Mouse (Mus musculus) small intestine, adult 2 months (tissue): ENCODE results near the gene Tecpr2. TPM values are rescaled to one million over a fixed set of nuclear protein-coding genes. Genes with fewer than 3 reads are reported as not detected.

Source experiments
- H3K27ac ChIP-seq: fragments of 200-500 bp; 2 replicates; pipeline ENCODE4 v1.5.1; 2012; ENCODE audit warnings: low read depth, low read length, control low read depth, inconsistent platforms; ENCODE audit not compliant: insufficient read depth
- H3K27me3 ChIP-seq: fragments of 200-500 bp; 2 replicates; pipeline ENCODE4 v1.6.1; 2012; ENCODE audit warnings: mild to moderate bottlenecking, moderate library complexity, low read length, inconsistent platforms; ENCODE audit not compliant: control insufficient read depth, insufficient read depth
- H3K36me3 ChIP-seq: fragments of 200-500 bp; 2 replicates; pipeline ENCODE4 v1.6.1; 2012; ENCODE audit warnings: mild to moderate bottlenecking, low read length, control low read depth, inconsistent platforms; ENCODE audit not compliant: control insufficient read depth, insufficient read depth
- H3K4me1 ChIP-seq: fragments of 200-500 bp; 2 replicates; pipeline ENCODE4 v1.6.1; 2012; ENCODE audit warnings: low read length, inconsistent platforms, mixed read lengths; ENCODE audit not compliant: control insufficient read depth, insufficient read depth, insufficient read length
- H3K4me3 ChIP-seq: fragments of 200-500 bp; 2 replicates; pipeline ENCODE4 v1.5.1; 2012; ENCODE audit warnings: low read depth, mild to moderate bottlenecking, control low read depth, inconsistent platforms, low read length, moderate library complexity
- CTCF ChIP-seq: fragments of 200-500 bp; IDR thresholded peaks from 2 replicates; pipeline ENCODE4 v1.5.1; 2012; ENCODE audit warnings: low read depth, mild to moderate bottlenecking, control low read depth, inconsistent platforms, low read length, moderate library complexity, mixed read lengths; ENCODE audit not compliant: insufficient replicate concordance, insufficient read length; ENCODE audit errors: extremely low read depth
- POLR2A ChIP-seq: fragments of 200-500 bp; IDR thresholded peaks from 2 replicates; pipeline ENCODE4 v1.6.1; 2012; ENCODE audit warnings: low read depth, mild to moderate bottlenecking, control low read depth, inconsistent platforms, low read length, moderate library complexity
- WGBS: fragments of 180-500 bp; shearing (Covaris S2); methylation state at CpG from one replicate; pipeline ENCODE4 v1.1.7; 2018; 5-methylcytosine and 5-hydroxymethylcytosine counted together
- polyA plus RNA-seq: library from polyadenylated mRNA; depleted of rRNA; stranded (reverse); fragments of >200 nt; gene quantifications from 2 replicates; pipeline ENCODE4 v1.2.3, GENCODE M21; 2012

Tecpr2 gene
- polyA plus RNA-seq, 1 experiment = 2.2 TPM

DNA sequence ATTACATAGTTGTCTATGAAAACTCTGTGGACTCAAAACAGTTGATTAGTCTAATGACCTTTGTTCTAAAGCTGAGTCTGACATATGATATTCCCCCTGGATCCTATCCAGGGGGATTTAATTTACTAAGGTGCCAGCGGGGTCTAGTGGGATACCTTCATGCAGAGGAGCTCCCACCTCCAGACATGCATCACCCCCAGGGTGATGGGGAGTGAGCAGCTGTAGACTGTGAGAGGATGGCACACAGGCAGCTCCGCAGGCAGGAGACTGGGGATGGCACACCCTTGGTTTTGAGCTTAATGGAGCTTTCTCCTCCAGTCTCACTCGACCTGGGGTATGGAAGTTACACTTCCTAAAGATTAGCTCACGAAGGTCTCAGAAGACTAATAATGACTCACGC, 32.5 kb downstream of the Tecpr2 start:
- Histone ChIP-seq H3K4me1 (peaks cover 3% of the 10 kb centered on the region; the same call in 1 of the 2 replicates), H3K36me3 (peaks cover 8% of the 10 kb centered on the region; the same call in 1 of the 2 replicates), H3K27me3 (no peaks in the 10 kb centered on the region), H3K4me3 (no peak overlapping the region), H3K27ac (no peak overlapping the region)
- TF ChIP-seq CTCF = no peak
- 87% methylated on average over 5 of the region's 5 CpGs for WGBS

- TF ChIP-seq CTCF (no peak), POLR2A (no peak)
- Histone ChIP-seq H3K36me3 (peaks cover 20% of the 10 kb centered on the region), H3K27me3 (no peaks in the 10 kb centered on the region), H3K4me1 (no peaks in the 10 kb centered on the region), H3K27ac (peak overlapping the region; percentile 39), H3K4me3 (no peak overlapping the region)
- 80% methylated on average over 5 of the region's 5 CpGs for WGBS
Measured at GRCm38 (mm10) chr12:110932820-110933219, 43.8 kb downstream of the Tecpr2 start.

DNA sequence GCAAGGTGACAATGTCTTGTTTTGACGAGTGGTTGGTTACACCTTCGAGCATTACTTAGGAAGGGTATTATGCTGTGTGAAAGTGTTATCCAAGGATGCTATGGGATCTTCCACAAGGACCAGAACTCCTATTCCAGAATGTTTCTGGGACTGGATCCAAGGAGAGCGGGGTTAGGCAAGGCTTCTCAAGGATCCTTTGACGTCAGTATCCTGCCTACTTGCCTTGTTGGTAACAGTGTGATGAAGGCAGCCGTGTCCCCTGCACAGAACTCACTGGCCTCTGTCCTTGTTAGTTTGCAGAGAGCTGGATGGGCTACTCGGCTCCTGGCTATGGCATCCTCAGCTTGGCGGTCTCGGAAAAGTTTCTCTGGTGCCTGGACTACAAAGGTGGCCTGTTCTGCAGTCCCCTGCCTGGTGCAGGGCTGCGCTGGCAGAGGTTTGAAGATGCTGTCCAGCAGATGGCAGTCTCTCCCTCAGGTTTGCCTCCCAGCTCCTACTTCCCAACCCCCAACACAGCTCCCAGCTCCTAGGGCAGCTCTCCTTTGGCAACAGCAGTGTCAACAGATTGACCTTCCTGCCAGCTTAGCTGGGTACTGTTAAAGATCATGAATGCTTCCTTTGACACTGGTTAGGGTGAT, 47.0 kb downstream of the Tecpr2 start:
- H3K36me3 ChIP-seq = peaks cover 27% of the 10 kb centered on the region
- H3K4me3 ChIP-seq = no peak overlapping the region
- no peaks in the 10 kb centered on the region for H3K4me1 ChIP-seq
- peak; percentile 91 for TF ChIP-seq CTCF
- no peak for TF ChIP-seq POLR2A
- no peaks in the 10 kb centered on the region for H3K27me3 ChIP-seq
- no peak overlapping the region for H3K27ac ChIP-seq
- WGBS = 63% methylated on average over 9 of the region's 9 CpGs

GRCm38 (mm10) chr12:110937496-110937895, 48.4 kb downstream of the Tecpr2 start:
- WGBS = 91% methylated on average over 5 of the region's 5 CpGs
- Histone ChIP-seq H3K4me1 (no peaks in the 10 kb centered on the region), H3K4me3 (no peak overlapping the region), H3K27ac (no peak overlapping the region), H3K27me3 (no peaks in the 10 kb centered on the region), H3K36me3 (peaks cover 33% of the 10 kb centered on the region)
- TF ChIP-seq CTCF = no peak
- no peak for TF ChIP-seq POLR2A

DNA sequence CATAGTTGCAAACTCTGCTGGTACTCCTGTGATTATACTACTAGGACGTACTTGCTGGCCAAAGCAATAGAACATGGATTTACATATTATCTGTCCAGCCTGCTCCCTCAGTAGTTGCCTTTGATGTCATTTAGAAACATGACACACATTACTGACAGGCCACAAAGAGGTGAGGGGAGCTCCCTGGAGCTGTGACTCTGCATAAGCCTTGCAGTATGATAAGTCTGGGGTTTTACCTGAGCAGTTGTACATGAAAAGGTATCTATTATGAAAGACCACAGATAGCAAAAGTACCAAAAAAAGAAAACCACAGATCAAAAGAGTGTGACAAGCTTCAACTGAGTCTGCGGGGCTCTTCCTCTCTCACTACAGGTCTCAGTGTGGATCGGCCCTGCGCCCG, 50.3 kb downstream of the Tecpr2 start:
- WGBS = 92% methylated on average over 5 of the region's 5 CpGs
- Histone ChIP-seq H3K36me3 (peaks cover 20% of the 10 kb centered on the region), H3K4me1 (no peaks in the 10 kb centered on the region), H3K4me3 (no peak overlapping the region), H3K27me3 (no peaks in the 10 kb centered on the region), H3K27ac (no peak overlapping the region)
- TF ChIP-seq POLR2A (no peak), CTCF (no peak)

DNA sequence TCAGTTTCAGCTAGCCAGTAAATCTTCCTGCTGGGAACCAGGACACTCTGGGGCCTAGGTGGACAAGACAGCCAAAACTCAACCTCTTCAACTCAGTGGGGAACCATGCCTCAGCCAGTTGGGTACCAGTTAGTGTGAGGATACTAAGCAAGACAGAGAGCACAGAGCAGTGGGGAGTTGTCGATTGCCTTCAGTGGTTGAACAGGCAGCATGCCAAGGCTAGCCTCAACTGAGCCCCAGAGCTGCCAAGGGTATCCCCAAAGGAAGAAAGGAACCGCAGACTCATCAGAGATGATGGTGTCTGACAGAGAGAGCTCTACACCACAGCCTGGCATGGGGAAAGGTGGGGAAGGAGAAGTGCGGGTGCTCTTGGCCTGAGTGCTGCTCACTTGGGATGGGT, 51.8 kb downstream of the Tecpr2 start:
- TF ChIP-seq CTCF = no peak
- no peak for TF ChIP-seq POLR2A
- no peaks in the 10 kb centered on the region for H3K4me1 ChIP-seq
- H3K4me3 ChIP-seq = no peak overlapping the region
- H3K27me3 ChIP-seq = no peaks in the 10 kb centered on the region
- 84% methylated on average over 3 of the region's 3 CpGs for WGBS
- no peak overlapping the region for H3K27ac ChIP-seq
- H3K36me3 ChIP-seq = peaks cover 24% of the 10 kb centered on the region

GRCm38 (mm10) chr12:110946216-110946615, 57.2 kb downstream of the Tecpr2 start:
- WGBS = 89% methylated on average over 7 of the region's 7 CpGs
- TF ChIP-seq CTCF (no peak), POLR2A (no peak)
- peaks cover 18% of the 10 kb centered on the region for H3K36me3 ChIP-seq

More at GRCm38 (mm10) chr12:110946216-110946615, 57.2 kb downstream of the Tecpr2 start:
- Histone ChIP-seq H3K4me1 (no peaks in the 10 kb centered on the region), H3K4me3 (no peak overlapping the region), H3K27me3 (no peaks in the 10 kb centered on the region), H3K27ac (no peak overlapping the region)
